Mouse (Mus musculus): ENCODE measurements around the gene Wdr34. TPM values are rescaled to one million over a fixed set of nuclear protein-coding genes. Genes with fewer than 3 reads are reported as not detected.
"Not testable (repeated sequence)": the region's sequence is repeated elsewhere in the genome, so short reads cannot be mapped to it uniquely, and the experiment has no call there.

Gene Wdr34
- polyA plus RNA-seq, 1 experiment from 2014 or later = 40.4 TPM

GRCm38 (mm10) chr2:30063791-30064190 lies 15.1 kb upstream of the Wdr34 start:
- Histone ChIP-seq H3K36me3 (peaks cover 5% of the 10 kb centered on the region), H3K4me2 (replicated peaks) (peak overlapping the region; percentile 78), H3K9ac (peak overlapping the region; percentile 66; the same call in 1 of the 2 replicates), H3K9me3 (replicated peaks) (no peaks in the 10 kb centered on the region), H3K4me1 (peaks cover 41% of the 10 kb centered on the region), H3K27ac (no peak overlapping the region), H3K27me3 (no peaks in the 10 kb centered on the region), H3K4me3 (peak overlapping the region; percentile 52)
- ATAC-seq (ENCODE audit: low FRiP score) = no peak
- WGBS = 11% methylated on average over 3 of the region's 3 CpGs

DNA sequence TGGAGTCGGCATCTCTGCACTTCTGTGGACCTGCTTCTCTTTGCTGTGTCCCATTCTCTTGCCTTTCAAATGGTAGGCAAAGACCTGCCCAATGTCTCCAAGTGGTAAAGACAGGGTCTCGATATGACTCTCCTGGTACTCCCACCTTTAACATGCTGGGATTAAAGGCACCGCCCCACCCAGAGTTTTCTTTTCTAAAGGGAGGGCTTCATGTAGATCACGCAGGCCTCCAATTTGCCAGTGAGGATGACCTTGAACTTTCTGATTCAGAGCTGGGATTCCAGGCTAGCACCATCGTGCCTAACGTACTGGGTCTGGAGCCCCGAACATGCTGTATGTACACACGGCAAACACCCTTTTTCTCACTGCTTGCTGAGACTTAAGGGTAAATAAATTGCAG lies 14.6 kb upstream of the Wdr34 start:
- WGBS = 5% methylated on average over 8 of the region's 8 CpGs
- Histone ChIP-seq H3K27ac (peak overlapping the region; percentile 82; the same call in 1 of the 2 replicates), H3K9ac (peak overlapping the region; percentile 66), H3K36me3 (no peaks in the 10 kb centered on the region; the same call in 1 of the 2 replicates), H3K4me3 (peak overlapping the region; percentile 52), H3K27me3 (no peaks in the 10 kb centered on the region), H3K4me2 (replicated peaks) (peak overlapping the region; percentile 78), H3K4me1 (peaks cover 36% of the 10 kb centered on the region), H3K9me3 (replicated peaks) (no peaks in the 10 kb centered on the region)
- ATAC-seq (ENCODE audit: low FRiP score) = no peak

GRCm38 (mm10) chr2:30062249-30063093 lies 13.8 kb upstream of the Wdr34 start:
- no peak for ATAC-seq (ENCODE audit: low FRiP score)
- Histone ChIP-seq H3K9me3 (replicated peaks) (no peaks in the 10 kb centered on the region), H3K4me2 (replicated peaks) (peak overlapping the region; percentile 78), H3K27me3 (no peaks in the 10 kb centered on the region), H3K36me3 (no peaks in the 10 kb centered on the region), H3K9ac (peak overlapping the region; percentile 66), H3K4me3 (peak overlapping the region; percentile 52), H3K27ac (peak overlapping the region; percentile 82), H3K4me1 (peaks cover 31% of the 10 kb centered on the region)
- under 1% methylated on average over 40 of the region's 40 CpGs for WGBS

GRCm38 (mm10) chr2:30061215-30062166 lies 12.8 kb upstream of the Wdr34 start:
- Histone ChIP-seq H3K27ac (peak overlapping the region; percentile 82), H3K4me2 (replicated peaks) (peak overlapping the region; percentile 78), H3K27me3 (no peaks in the 10 kb centered on the region), H3K9ac (peak overlapping the region; percentile 66), H3K4me1 (peaks cover 35% of the 10 kb centered on the region), H3K36me3 (no peaks in the 10 kb centered on the region), H3K9me3 (replicated peaks) (no peaks in the 10 kb centered on the region), H3K4me3 (peak overlapping the region; percentile 52)
- WGBS = 9% methylated on average over 33 of the region's 37 CpGs
- no peak for ATAC-seq (ENCODE audit: low FRiP score)

- 35% methylated on average over 5 of the region's 5 CpGs for WGBS
Measured at GRCm38 (mm10) chr2:30058418-30058817, 9.7 kb upstream of the Wdr34 start.

GRCm38 (mm10) chr2:30057223-30057904 lies 8.7 kb upstream of the Wdr34 start, which contains the start of gene Set:
TSS of gene Set (plus strand) at chr2:30057378.
- H3K27ac ChIP-seq = no peak within 1 kb of the TSS
- no peak within 1 kb of the TSS for H3K4me2 ChIP-seq (replicated peaks)
- ATAC-seq (ENCODE audit: low FRiP score) = no peak
- no peaks in the 10 kb centered on the region for H3K36me3 ChIP-seq
- 0 out of 2 replicates have a peak, but pooled peaks cover 3% of the 10 kb centered on the region for H3K27me3 ChIP-seq
- H3K9me3 ChIP-seq (replicated peaks) = no peaks in the 10 kb centered on the region
- no peak within 1 kb of the TSS for H3K4me3 ChIP-seq
- H3K4me1 ChIP-seq = peaks cover 12% of the 10 kb centered on the region
- no peak within 1 kb of the TSS for H3K9ac ChIP-seq
- 44% methylated on average over 12 of the region's 12 CpGs for WGBS

More at GRCm38 (mm10) chr2:30058418-30058817, 9.7 kb upstream of the Wdr34 start:
- Histone ChIP-seq H3K27me3 (0 out of 2 replicates have a peak, but pooled peaks cover 3% of the 10 kb centered on the region), H3K9ac (no peak overlapping the region), H3K4me1 (peaks cover 21% of the 10 kb centered on the region), H3K4me2 (replicated peaks) (no peak overlapping the region), H3K36me3 (no peaks in the 10 kb centered on the region), H3K27ac (no peak overlapping the region), H3K4me3 (no peak overlapping the region), H3K9me3 (replicated peaks) (no peaks in the 10 kb centered on the region)
- ATAC-seq (ENCODE audit: low FRiP score) = no peak

DNA sequence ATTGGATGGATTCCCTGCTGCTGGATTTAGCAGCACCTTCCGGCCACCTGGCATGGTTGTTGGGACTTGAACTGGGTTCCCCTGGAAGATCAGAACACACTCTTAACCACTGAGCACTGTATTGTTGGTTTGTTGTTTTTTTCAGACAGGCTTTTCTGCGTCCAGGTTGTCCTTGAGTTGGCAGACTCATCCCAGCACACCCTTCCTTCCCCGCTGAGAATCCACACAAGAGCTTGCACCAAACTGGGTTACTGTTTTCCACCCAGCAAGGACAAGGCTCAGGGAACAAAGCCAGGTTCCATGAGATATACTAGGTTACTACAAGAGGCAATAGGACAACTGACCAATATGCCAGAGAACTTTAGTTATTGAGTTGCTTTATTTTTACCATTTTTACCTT lies 8.1 kb upstream of the Wdr34 start:
- Histone ChIP-seq H3K9me3 (replicated peaks) (no peaks in the 10 kb centered on the region), H3K4me1 (peaks cover 10% of the 10 kb centered on the region), H3K9ac (no peak overlapping the region), H3K36me3 (no peaks in the 10 kb centered on the region), H3K27ac (no peak overlapping the region), H3K27me3 (0 out of 2 replicates have a peak, but pooled peaks cover 3% of the 10 kb centered on the region), H3K4me2 (replicated peaks) (no peak overlapping the region), H3K4me3 (no peak overlapping the region)
- ATAC-seq (ENCODE audit: low FRiP score) = no peak
- WGBS = 90% methylated on average over 3 of the region's 3 CpGs

DNA sequence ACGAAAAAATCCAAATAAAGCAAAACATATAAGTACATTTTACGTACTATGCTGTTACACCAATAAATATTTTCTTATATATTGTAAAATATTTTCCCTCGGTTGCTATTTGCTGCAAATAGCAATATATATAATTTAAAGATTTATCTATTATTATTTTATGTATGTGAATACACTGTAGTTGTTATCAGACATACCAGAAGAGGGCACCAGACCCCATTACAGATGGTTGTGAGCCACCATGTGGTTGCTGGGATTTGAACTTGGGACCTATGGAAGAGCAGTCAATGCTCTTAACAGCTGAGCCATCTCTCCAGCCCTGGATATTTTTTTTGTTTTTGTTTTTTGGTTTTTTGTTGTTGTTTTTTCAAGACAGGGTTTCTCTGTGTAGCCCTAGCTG lies 6.6 kb upstream of the Wdr34 start:
- not testable (repeated sequence) for H3K27ac ChIP-seq; H3K4me2 ChIP-seq (replicated peaks); ATAC-seq (ENCODE audit: low FRiP score); H3K36me3 ChIP-seq; H3K9me3 ChIP-seq (replicated peaks); H3K27me3 ChIP-seq; H3K9ac ChIP-seq; H3K4me3 ChIP-seq; H3K4me1 ChIP-seq
- 92% methylated on average over 3 of the region's 3 CpGs for WGBS

GRCm38 (mm10) chr2:30051992-30052761 lies 3.5 kb upstream of the Wdr34 start:
- no peak overlapping the region for H3K4me3 ChIP-seq
- WGBS = 43% methylated on average over 6 of the region's 6 CpGs
- ATAC-seq (ENCODE audit: low FRiP score) = no peak

DNA sequence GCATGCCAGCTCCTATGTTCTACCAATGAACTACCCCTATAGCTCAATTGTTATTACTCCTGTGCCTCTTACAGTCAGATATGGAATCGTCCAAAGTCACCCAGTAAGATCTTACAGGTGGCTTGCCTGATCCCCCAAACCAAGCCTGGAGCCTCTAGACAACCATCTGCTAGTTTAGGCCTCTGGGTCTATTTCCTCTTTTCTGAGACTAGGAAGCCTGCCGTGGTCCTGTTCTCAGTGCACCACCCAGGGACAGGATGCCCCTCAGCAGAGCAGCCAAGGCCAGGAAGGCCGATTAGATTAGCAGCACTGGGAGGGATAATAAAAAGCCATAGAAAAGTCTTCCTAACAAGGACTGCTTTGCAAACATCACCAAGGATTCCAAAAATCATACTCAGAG lies 1.1 kb upstream of the Wdr34 start:
- H3K9ac ChIP-seq = no peak overlapping the region
- 93% methylated on average over 3 of the region's 3 CpGs for WGBS
- H3K36me3 ChIP-seq = peaks cover 9% of the 10 kb centered on the region
- ATAC-seq (ENCODE audit: low FRiP score) = no peak
- H3K27me3 ChIP-seq = 0 out of 2 replicates have a peak, but pooled peaks cover 3% of the 10 kb centered on the region
- no peak overlapping the region for H3K4me2 ChIP-seq (replicated peaks)
- no peaks in the 10 kb centered on the region for H3K9me3 ChIP-seq (replicated peaks)
- H3K27ac ChIP-seq = no peak overlapping the region
- no peak overlapping the region for H3K4me3 ChIP-seq
- peaks cover 5% of the 10 kb centered on the region; the same call in 1 of the 2 replicates for H3K4me1 ChIP-seq

More at GRCm38 (mm10) chr2:30051992-30052761, 3.5 kb upstream of the Wdr34 start:
- Histone ChIP-seq H3K9ac (no peak overlapping the region), H3K9me3 (replicated peaks) (no peaks in the 10 kb centered on the region), H3K36me3 (no peaks in the 10 kb centered on the region), H3K4me2 (replicated peaks) (no peak overlapping the region), H3K27ac (no peak overlapping the region), H3K27me3 (0 out of 2 replicates have a peak, but pooled peaks cover 3% of the 10 kb centered on the region), H3K4me1 (peaks cover 6% of the 10 kb centered on the region; the same call in 1 of the 2 replicates)

GRCm38 (mm10) chr2:30048101-30048501 lies 580 bp downstream of the Wdr34 start:
- WGBS = 57% methylated on average over 11 of the region's 11 CpGs

More at GRCm38 (mm10) chr2:30048101-30048501, 580 bp downstream of the Wdr34 start:
- no peaks in the 10 kb centered on the region for H3K9me3 ChIP-seq (replicated peaks)
- H3K27ac ChIP-seq = peak overlapping the region; percentile 95
- H3K4me2 ChIP-seq (replicated peaks) = peak overlapping the region; percentile 62
- H3K27me3 ChIP-seq = no peaks in the 10 kb centered on the region
- peak overlapping the region; percentile 67; the same call in 1 of the 2 replicates for H3K9ac ChIP-seq
- peak overlapping the region; percentile 62 for H3K4me3 ChIP-seq
- peak; percentile 23; the same call in 1 of the 2 replicates for ATAC-seq (ENCODE audit: low FRiP score)
- H3K36me3 ChIP-seq = peaks cover 9% of the 10 kb centered on the region
- peaks cover 5% of the 10 kb centered on the region; the same call in 1 of the 2 replicates for H3K4me1 ChIP-seq
